Mouse (Mus musculus) embryonic fibroblast, embryonic 13.5 days (primary cell): ENCODE measurements at regions not wholly inside any gene's neighbourhood (a gene's known extent, or its start where the extent isn't known, plus 50 kb on each side); places are given as distances from the start of the nearest gene placed in this dataset.

Experiments used
- CTCF ChIP-seq: IDR thresholded peaks from 2 replicates; pipeline ENCODE4 v1.5.1; 2011; ENCODE audit warnings: mild to moderate bottlenecking, control low read depth, low read length, moderate library complexity, borderline replicate concordance; ENCODE audit not compliant: insufficient read depth
- POLR2A ChIP-seq: IDR thresholded peaks from 2 replicates; pipeline ENCODE4 v1.6.1; 2011; ENCODE audit warnings: low read depth, mild to moderate bottlenecking, control low read depth, low read length, moderate library complexity

DNA sequence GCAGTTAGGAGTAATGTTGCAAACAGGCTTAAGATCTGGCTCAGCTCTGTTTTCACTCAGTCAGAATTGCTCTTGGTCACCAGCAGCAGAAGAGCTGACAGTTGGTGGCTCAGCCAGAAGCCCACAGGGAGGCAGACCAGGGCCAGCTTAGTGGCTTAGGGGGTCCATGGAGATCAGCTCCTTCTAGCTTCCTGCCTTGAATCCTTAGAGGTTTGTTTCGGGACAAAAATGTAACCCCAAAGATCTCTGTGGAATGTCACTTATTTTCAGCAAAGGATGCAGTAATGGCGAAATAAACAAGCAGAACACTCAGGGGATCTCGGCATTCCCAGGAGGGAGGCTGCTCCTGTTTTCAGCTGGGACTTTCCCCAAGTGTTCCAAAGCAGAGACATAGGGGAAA lies 247.8 kb downstream of the 1500009L16Rik start:
- no peak for TF ChIP-seq CTCF
- no peak for TF ChIP-seq POLR2A
